Mouse (Mus musculus): Measurements from ENCODE around the gene Vti1a. TPM values are rescaled to one million over a fixed set of nuclear protein-coding genes. Genes with fewer than 3 reads are reported as not detected.

Gene Vti1a
- polyA plus RNA-seq, 1 experiment from 2014 or later = 29.4 TPM

- Histone ChIP-seq H3K4me3 (no peak overlapping the region), H3K27ac (no peak overlapping the region), H3K36me3 (no peaks in the 10 kb centered on the region), H3K4me1 (peaks cover 17% of the 10 kb centered on the region), H3K4me2 (replicated peaks) (no peak overlapping the region), H3K9me3 (no peaks in the 10 kb centered on the region), H3K27me3 (replicated peaks) (peaks cover 12% of the 10 kb centered on the region), H3K9ac (no peak overlapping the region)
- WGBS = 84% methylated on average over 12 of the region's 12 CpGs
- no peak for ATAC-seq (ENCODE audit: low FRiP score, low read depth)
Measured at GRCm38 (mm10) chr19:55559331-55559730, 243.2 kb downstream of the Vti1a start.

GRCm38 (mm10) chr19:55560088-55560682 is 244.1 kb downstream of the Vti1a start:
- H3K4me1 ChIP-seq = peaks cover 17% of the 10 kb centered on the region
- no peak overlapping the region for H3K9ac ChIP-seq
- no peak overlapping the region for H3K4me2 ChIP-seq (replicated peaks)
- H3K4me3 ChIP-seq = no peak overlapping the region
- 84% methylated on average over 11 of the region's 11 CpGs for WGBS
- H3K27ac ChIP-seq = no peak overlapping the region
- 0 out of 2 replicates have a peak, but pooled peaks cover 9% of the 10 kb centered on the region for H3K27me3 ChIP-seq (replicated peaks)
- ATAC-seq (ENCODE audit: low FRiP score, low read depth) = no peak
- no peaks in the 10 kb centered on the region for H3K36me3 ChIP-seq
- H3K9me3 ChIP-seq = no peaks in the 10 kb centered on the region

GRCm38 (mm10) chr19:55561469-55561868 is 245.4 kb downstream of the Vti1a start:
- H3K4me3 ChIP-seq = no peak overlapping the region
- ATAC-seq (ENCODE audit: low FRiP score, low read depth) = no peak
- no peak overlapping the region for H3K27ac ChIP-seq
- H3K9me3 ChIP-seq = no peaks in the 10 kb centered on the region
- 89% methylated on average over 10 of the region's 10 CpGs for WGBS
- H3K9ac ChIP-seq = no peak overlapping the region
- peaks cover 13% of the 10 kb centered on the region for H3K4me1 ChIP-seq
- H3K27me3 ChIP-seq (replicated peaks) = 0 out of 2 replicates have a peak, but pooled peaks cover 6% of the 10 kb centered on the region
- H3K36me3 ChIP-seq = no peaks in the 10 kb centered on the region
- H3K4me2 ChIP-seq (replicated peaks) = no peak overlapping the region

GRCm38 (mm10) chr19:55562487-55563147 is 246.5 kb downstream of the Vti1a start:
- Histone ChIP-seq H3K9me3 (no peaks in the 10 kb centered on the region), H3K4me3 (no peak overlapping the region), H3K4me2 (replicated peaks) (no peak overlapping the region), H3K9ac (no peak overlapping the region), H3K36me3 (no peaks in the 10 kb centered on the region), H3K27ac (no peak overlapping the region), H3K4me1 (peaks cover 7% of the 10 kb centered on the region; the same call in 1 of the 2 replicates), H3K27me3 (replicated peaks) (0 out of 2 replicates have a peak, but pooled peaks cover 6% of the 10 kb centered on the region)
- no peak for ATAC-seq (ENCODE audit: low FRiP score, low read depth)
- 91% methylated on average over 14 of the region's 14 CpGs for WGBS

- H3K27me3 ChIP-seq (replicated peaks) = 0 out of 2 replicates have a peak, but pooled peaks cover 6% of the 10 kb centered on the region
- H3K4me1 ChIP-seq = peaks cover 7% of the 10 kb centered on the region; the same call in 1 of the 2 replicates
- ATAC-seq (ENCODE audit: low FRiP score, low read depth) = no peak
- WGBS = 80% methylated on average over 15 of the region's 15 CpGs
- no peak overlapping the region for H3K4me2 ChIP-seq (replicated peaks)
- H3K9ac ChIP-seq = no peak overlapping the region
- no peaks in the 10 kb centered on the region for H3K36me3 ChIP-seq
- H3K4me3 ChIP-seq = no peak overlapping the region
- H3K9me3 ChIP-seq = no peaks in the 10 kb centered on the region
- no peak overlapping the region for H3K27ac ChIP-seq
Measured at GRCm38 (mm10) chr19:55563148-55563651, 247.1 kb downstream of the Vti1a start.

- no peak overlapping the region for H3K4me2 ChIP-seq (replicated peaks)
- no peak for ATAC-seq (ENCODE audit: low FRiP score, low read depth)
- peaks cover 7% of the 10 kb centered on the region; the same call in 1 of the 2 replicates for H3K4me1 ChIP-seq
- H3K4me3 ChIP-seq = no peak overlapping the region
- H3K9me3 ChIP-seq = no peaks in the 10 kb centered on the region
- H3K27me3 ChIP-seq (replicated peaks) = 0 out of 2 replicates have a peak, but pooled peaks cover 5% of the 10 kb centered on the region
- 77% methylated on average over 13 of the region's 13 CpGs for WGBS
- no peak overlapping the region for H3K27ac ChIP-seq
- no peak overlapping the region for H3K9ac ChIP-seq
- H3K36me3 ChIP-seq = no peaks in the 10 kb centered on the region
Measured at GRCm38 (mm10) chr19:55564104-55564938, 248.2 kb downstream of the Vti1a start.

GRCm38 (mm10) chr19:55565111-55565510 is 249.0 kb downstream of the Vti1a start:
- H3K9ac ChIP-seq = no peak overlapping the region
- WGBS = 88% methylated on average over 11 of the region's 11 CpGs
- H3K27me3 ChIP-seq (replicated peaks) = 0 out of 2 replicates have a peak, but pooled peaks cover 3% of the 10 kb centered on the region
- no peak overlapping the region for H3K4me2 ChIP-seq (replicated peaks)
- H3K9me3 ChIP-seq = no peaks in the 10 kb centered on the region
- H3K36me3 ChIP-seq = no peaks in the 10 kb centered on the region
- H3K4me1 ChIP-seq = peaks cover 7% of the 10 kb centered on the region; the same call in 1 of the 2 replicates
- H3K4me3 ChIP-seq = no peak overlapping the region
- H3K27ac ChIP-seq = no peak overlapping the region
- no peak for ATAC-seq (ENCODE audit: low FRiP score, low read depth)

- H3K27me3 ChIP-seq (replicated peaks) = 0 out of 2 replicates have a peak, but pooled peaks cover 3% of the 10 kb centered on the region
- 73% methylated on average over 6 of the region's 6 CpGs for WGBS
Measured at GRCm38 (mm10) chr19:55565523-55566369, 249.7 kb downstream of the Vti1a start.

GRCm38 (mm10) chr19:55569114-55569513 is 253.0 kb downstream of the Vti1a start:
- H3K4me3 ChIP-seq = no peak overlapping the region
- H3K27ac ChIP-seq = no peak overlapping the region
- H3K9ac ChIP-seq = no peak overlapping the region
- H3K4me2 ChIP-seq (replicated peaks) = no peak overlapping the region
- no peaks in the 10 kb centered on the region for H3K9me3 ChIP-seq
- ATAC-seq (ENCODE audit: low FRiP score, low read depth) = no peak
- WGBS = 85% methylated on average over 7 of the region's 7 CpGs
- H3K27me3 ChIP-seq (replicated peaks) = no peaks in the 10 kb centered on the region
- no peaks in the 10 kb centered on the region for H3K36me3 ChIP-seq
- no peaks in the 10 kb centered on the region for H3K4me1 ChIP-seq

More at GRCm38 (mm10) chr19:55565523-55566369, 249.7 kb downstream of the Vti1a start:
- Histone ChIP-seq H3K4me1 (peaks cover 7% of the 10 kb centered on the region; the same call in 1 of the 2 replicates), H3K36me3 (no peaks in the 10 kb centered on the region), H3K4me2 (replicated peaks) (no peak overlapping the region), H3K27ac (no peak overlapping the region), H3K9me3 (no peaks in the 10 kb centered on the region), H3K4me3 (no peak overlapping the region), H3K9ac (no peak overlapping the region)
- ATAC-seq (ENCODE audit: low FRiP score, low read depth) = no peak

- Histone ChIP-seq H3K4me3 (no peak overlapping the region), H3K27me3 (replicated peaks) (no peaks in the 10 kb centered on the region), H3K36me3 (no peaks in the 10 kb centered on the region), H3K4me1 (no peaks in the 10 kb centered on the region), H3K9me3 (no peaks in the 10 kb centered on the region), H3K27ac (no peak overlapping the region), H3K4me2 (replicated peaks) (no peak overlapping the region), H3K9ac (no peak overlapping the region)
- WGBS = 89% methylated on average over 12 of the region's 12 CpGs
- no peak for ATAC-seq (ENCODE audit: low FRiP score, low read depth)
Measured at GRCm38 (mm10) chr19:55569894-55570293, 253.8 kb downstream of the Vti1a start.

GRCm38 (mm10) chr19:55570520-55571296 is 254.6 kb downstream of the Vti1a start:
- H3K4me2 ChIP-seq (replicated peaks) = no peak overlapping the region
- H3K4me1 ChIP-seq = no peaks in the 10 kb centered on the region
- no peak for ATAC-seq (ENCODE audit: low FRiP score, low read depth)
- H3K36me3 ChIP-seq = no peaks in the 10 kb centered on the region
- H3K27ac ChIP-seq = no peak overlapping the region
- no peak overlapping the region for H3K4me3 ChIP-seq
- H3K9ac ChIP-seq = no peak overlapping the region
- H3K27me3 ChIP-seq (replicated peaks) = no peaks in the 10 kb centered on the region
- 91% methylated on average over 9 of the region's 9 CpGs for WGBS
- H3K9me3 ChIP-seq = no peaks in the 10 kb centered on the region
